Mouse (Mus musculus): ENCODE data around the gene Prnd.

The Prnd gene

DNA sequence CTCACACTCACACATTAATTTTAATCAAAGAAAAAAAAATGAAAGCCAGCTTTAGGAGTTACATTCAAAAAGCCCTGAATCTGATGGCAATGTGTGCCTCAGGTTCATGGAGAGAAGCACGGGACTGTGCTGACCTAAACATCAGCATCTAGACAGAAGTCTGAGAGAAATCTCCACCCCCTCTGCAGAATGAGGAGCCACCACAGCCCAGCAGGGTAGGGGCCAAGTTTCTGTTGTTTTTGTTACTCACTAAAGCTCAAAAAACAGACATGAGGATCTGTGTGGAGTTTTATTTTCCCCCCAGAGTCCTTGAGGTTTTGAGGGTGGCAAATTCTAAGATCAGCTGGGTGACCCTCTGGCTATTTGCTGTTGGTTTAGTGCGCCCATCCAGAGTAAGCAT, 37.9 kb downstream of the Prnd start:
- no peak for DNase-seq

DNA sequence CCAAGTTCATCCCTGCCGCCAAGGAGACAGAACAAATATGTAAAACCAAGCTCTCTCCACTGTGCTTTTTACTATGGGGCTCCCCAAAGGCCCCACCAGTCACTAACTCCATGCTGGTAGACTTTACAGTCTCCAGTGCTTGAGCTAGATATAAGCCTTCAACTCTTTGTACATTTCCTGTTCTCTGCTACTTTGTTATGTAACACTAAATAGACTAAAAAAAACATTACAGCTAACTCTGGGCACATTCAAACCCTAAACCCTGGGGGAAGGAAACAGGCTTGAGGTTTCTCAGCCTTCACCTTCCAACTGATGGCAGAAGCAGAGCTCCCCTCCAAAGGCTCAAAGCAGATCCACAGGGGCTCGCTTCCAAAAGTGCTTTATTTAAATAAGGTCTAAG, 41.8 kb downstream of the Prnd start:
- no peak for DNase-seq

DNA sequence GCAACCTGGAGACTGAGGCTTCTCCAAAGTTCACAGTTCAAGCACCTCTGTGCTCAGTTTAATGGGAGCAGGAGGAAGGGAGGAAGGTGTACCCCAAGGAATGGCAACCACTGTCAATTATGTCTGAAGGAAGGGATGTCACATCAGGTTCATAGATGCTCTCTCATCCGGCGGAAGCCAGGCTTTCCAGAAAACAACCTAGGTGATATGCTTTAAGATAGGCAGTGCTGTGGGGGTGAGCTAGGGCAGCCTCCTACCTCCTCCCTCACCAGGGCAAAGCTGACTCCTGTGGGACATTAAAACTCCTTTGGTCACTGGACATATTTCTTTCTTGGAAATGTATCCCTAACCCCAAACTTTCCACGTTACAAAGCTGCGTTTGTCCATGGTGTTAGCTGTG, 42.5 kb downstream of the Prnd start:
- no peak for DNase-seq

DNA sequence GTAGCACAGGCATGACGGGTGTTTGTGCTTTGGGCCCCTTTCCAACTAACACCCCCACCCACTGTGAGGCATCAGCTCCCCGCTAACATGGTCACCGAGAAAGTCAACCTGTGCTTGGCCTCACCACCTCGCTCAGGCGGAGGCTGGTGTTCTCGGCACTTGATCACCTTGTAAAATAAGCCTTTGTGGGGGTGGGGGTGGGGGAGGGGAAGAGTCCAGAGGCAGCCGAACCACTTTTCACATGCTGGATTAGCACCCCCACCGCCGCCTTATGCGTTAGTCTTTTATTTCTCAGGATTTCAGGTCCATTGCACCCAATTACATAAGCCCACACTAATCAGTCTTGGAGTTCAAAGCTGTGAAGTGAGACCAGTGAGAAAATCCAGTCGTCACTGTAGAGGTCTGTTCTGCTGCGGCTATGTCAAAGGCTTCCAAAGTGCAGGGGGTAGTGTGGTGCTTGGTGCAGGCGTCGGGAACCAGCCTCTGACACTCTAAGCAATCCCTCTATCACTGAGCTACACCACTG, 43.0 kb downstream of the Prnd start:
- DNase-seq = no peak

DNA sequence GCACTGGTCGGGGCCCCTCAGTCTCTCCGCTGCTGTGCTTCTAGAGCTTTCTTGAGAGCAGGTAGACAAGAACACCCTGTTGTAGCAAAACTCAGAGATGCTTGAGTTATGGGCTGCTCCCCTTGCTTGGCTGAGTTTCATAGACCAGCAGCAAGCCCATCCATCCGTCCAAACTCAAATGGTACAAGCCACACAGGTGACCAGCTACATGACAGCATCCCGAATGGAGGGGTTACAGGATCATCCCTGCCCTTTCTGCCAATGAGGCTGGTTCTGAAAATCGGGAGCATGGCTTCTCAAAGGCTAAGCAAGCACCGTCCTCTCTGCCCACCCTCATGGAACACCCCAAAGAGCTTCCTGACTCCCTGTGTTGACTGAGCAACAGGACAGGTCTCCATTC, 44.3 kb downstream of the Prnd start:
- no peak for DNase-seq

DNA sequence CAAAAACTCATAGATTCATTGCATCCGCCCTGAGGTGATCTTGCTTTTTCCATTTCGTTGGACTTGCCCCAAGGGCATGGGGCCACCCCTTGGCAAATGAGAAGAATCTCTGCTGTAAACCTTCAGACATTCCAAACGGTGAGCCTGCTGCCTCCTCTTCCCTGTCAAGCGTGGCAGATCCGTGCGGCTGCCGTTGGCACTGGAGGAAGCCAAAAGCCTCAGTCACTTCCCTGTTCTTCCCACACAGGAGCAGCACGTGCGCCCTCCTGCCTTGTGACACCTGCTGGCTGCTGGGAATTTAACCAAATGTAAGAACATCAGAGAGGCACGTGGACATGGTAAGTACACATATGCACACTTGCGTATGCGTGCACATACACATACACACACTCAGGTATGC, 45.1 kb downstream of the Prnd start:
- DNase-seq = peak; percentile 15 to 28

DNA sequence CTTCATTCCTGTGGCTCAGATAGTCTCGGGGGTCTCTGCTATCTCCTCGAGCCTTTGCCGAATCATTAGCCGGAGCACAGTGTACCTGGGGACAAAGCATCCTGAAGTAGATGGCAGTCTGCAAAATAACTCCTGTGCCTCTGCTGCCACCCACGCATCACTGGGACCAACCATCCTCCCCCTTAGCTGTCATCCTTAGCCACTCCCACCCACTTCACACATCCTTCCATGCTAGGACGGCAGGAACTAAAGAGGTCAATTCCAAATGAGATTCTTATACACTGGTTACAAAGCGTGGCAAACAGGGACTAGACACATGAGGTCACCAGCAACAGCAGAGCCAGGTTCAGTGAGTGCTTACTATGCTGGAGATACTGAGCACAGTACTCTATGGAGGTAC, 45.7 kb downstream of the Prnd start:
- no peak for DNase-seq

DNA sequence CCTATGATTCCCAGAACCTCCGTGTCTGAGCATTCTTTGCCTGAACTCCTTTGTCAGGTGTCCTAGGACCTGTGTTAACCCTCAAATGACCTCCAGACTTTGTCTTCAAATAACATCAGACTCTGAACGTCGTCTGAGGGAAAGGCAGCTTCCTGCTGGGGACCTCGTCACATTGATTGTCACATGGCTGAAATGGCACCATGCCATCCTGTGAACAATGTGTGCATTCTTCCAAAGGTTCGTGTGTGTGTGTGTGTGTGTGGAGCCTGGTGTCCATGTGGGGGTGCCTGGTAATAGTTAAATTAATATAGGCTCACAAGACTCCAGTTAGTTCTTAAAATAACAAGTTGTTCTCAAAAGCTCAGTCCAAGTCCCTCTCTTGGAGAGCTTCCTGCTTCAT, 46.7 kb downstream of the Prnd start:
- no peak for DNase-seq

DNA sequence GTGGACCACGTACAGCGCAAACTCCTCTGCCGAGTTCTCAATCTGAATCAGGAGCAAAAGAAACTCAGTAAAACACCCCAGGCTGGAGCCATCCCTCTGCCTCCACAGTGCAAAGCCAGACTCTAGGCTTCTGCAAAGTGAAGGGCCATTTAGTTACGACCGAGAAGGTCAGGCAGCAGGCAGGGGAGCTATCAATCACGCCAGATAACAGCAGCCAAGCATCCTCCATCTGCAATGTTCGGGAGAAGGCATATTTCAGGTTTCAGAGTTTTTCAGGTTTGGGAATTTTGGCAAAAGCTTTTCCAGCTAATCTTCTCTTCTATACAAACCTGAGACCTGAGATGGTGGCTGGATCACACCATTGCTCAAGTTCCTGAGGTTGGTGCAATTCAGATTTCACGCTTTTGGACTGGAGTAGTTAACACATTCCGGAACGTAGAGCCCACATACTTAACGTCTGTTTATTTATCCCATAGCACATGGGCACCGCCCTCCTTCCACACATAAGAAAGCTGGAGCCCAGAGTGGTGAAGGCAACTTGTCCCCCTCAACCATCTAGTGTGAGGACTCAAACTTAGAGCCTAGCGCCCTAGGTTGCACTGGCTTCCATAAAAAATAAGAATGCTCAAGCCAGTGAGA, 51.2 kb downstream of the Prnd start:
- DNase-seq = no peak

DNA sequence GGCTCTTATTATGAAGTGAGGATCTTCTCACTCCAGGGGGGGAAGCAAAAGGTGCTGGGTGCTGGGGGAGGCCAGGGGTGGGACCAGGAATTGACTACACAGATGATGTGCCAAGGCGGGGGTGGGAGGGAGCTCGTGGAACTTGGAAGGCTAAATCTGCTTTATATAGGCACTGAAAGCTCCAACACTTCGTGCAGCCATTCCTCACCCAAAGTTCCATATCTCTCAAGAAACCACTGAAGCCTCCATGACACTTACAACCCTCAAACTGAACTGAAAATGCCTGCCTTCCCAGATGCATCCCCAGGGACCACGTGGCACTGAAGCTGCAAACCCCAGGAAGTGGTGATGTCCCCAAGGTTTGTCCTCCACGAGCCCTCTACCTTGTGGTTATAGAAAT, 53.3 kb downstream of the Prnd start:
- no peak for DNase-seq

DNA sequence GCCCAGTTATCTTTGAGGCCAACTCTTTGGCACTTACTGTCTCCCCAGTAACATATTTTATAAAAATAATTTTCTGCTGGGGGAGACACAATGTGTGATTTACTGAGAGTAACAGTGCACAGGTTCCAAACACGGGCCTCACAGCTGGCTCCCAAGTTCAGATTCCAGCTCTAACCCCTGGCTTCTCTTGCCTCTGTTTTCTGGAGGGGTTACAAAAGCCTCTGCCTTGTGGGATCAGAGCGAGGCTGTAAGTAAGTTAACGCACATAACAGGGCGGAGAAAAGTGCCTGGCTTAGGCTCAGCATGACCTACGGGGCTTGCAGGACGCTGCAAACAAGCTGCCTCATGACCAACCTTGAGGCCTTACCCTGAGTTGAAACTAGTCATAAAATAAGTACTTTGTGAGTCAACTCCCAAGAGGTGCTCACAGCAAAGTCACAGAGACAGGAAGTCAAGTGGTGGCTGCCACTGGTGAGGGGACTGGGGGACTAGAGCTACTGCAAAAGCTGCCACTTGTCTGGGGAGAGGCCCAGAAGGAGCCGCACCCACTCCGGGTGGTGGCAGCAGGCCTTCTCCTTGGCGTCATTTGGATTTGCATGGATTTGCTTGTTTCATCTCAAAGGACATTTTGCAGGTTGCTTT, 54.0 kb downstream of the Prnd start:
- DNase-seq = no peak

DNA sequence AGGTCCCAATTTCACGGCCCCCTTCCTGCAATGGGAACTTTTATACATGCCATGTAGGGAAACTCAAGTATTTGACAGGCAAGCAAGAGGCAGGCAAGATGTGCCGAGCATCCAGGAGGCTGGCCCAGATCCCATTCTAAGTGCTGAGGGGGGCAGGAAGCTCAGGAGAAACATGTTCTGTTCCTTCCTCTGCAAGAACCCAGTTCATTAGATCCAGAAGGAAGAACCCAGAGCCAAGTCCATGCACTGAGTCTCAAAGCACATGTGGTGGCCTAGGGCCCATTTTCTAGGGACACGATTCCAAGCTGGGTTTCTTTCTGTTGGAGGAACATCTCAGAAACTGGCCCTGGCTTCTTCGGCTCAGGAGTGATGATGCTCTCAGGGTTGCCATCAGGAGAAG, 54.8 kb downstream of the Prnd start:
- DNase-seq = no peak
